In the genomic region with DNA sequence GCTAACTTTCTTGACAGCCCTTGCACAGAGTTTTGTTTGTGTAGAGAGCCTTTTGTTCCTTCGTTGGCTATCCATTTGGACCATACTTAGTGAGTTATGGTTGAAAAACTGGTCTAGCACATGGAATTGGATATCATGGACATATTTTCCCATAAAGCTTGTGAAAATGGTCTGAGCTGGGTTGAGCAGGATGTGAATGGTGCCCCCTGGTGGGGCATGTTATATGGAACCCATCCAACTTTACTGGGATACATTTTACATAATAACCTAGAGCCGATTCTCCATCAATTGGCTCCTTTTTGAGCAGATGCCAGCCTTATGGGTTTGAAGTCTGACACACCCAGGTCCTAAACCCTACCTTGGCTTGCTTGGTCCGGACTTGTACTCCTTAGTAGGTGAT, we compare ENCODE assay signal across 9 mouse cellular contexts. TPM values are rescaled to one million over a fixed set of nuclear protein-coding genes. Genes with fewer than 3 reads are reported as not detected.
DNase-seq lines count a peak whose midpoint lies in the region; ATAC-seq and TF ChIP-seq lines count a peak whose summit lies in the region.
"Had no signal": no experiment of that assay in that cellular context is flagged by ENCODE, and none has a peak within 500 bp of the region (broad histone marks: within the 10 kb centered on the region; RNA-seq: fewer than 3 reads in every experiment).

No protein-coding gene starts in this region.

- no peak overlapping the region for H3K9ac ChIP-seq in forebrain, embryonic 14.5 days (ENCODE audit: low read length)
- no peak overlapping the region for H3K9ac ChIP-seq in forebrain, embryonic 15.5 days (replicated peaks)
- H3K9ac ChIP-seq in midbrain, embryonic 11.5 days (ENCODE audit: low read length): no peak overlapping the region
- no peak overlapping the region for H3K9ac ChIP-seq in midbrain, embryonic 16.5 days (ENCODE audit: low read depth, low read length)
- H3K9ac ChIP-seq in stomach, postnatal 0 days (ENCODE audit: low read length): no peak overlapping the region
- H3K9ac ChIP-seq in intestine, embryonic 16.5 days (ENCODE audit: low read depth, low read length): no peak overlapping the region
- H3K9ac ChIP-seq: liver, embryonic 15.5 days had no signal

- 69% methylated on average over 3 of the region's 3 CpGs for WGBS in forebrain, embryonic 14.5 days
- WGBS in forebrain, embryonic 15.5 days: 65% methylated on average over 3 of the region's 3 CpGs
- WGBS in midbrain, embryonic 11.5 days: 89% methylated on average over 3 of the region's 3 CpGs
- 85% methylated on average over 3 of the region's 3 CpGs for WGBS in midbrain, embryonic 16.5 days
- 63% methylated on average over 3 of the region's 3 CpGs for WGBS in stomach, postnatal 0 days
- WGBS in intestine, embryonic 16.5 days: 81% methylated on average over 3 of the region's 3 CpGs

- H3K4me1 ChIP-seq in forebrain, embryonic 14.5 days (ENCODE audit: control insufficient read depth, insufficient read depth, low read length): no peaks in the 10 kb centered on the region
- no peaks in the 10 kb centered on the region for H3K4me1 ChIP-seq in forebrain, embryonic 15.5 days
- H3K4me1 ChIP-seq in midbrain, embryonic 11.5 days (ENCODE audit: control insufficient read depth, insufficient read depth, low read length): no peaks in the 10 kb centered on the region
- no peaks in the 10 kb centered on the region for H3K4me1 ChIP-seq in midbrain, embryonic 16.5 days (ENCODE audit: control insufficient read depth, insufficient read depth, low read length)
- H3K4me1 ChIP-seq in stomach, postnatal 0 days (replicated peaks; ENCODE audit: control insufficient read depth, insufficient read depth): no peaks in the 10 kb centered on the region
- no peaks in the 10 kb centered on the region for H3K4me1 ChIP-seq in intestine, embryonic 16.5 days (ENCODE audit: control insufficient read depth, insufficient read depth, low read length)
- H3K4me1 ChIP-seq: liver, embryonic 15.5 days had no signal

- no peak for TF ChIP-seq EP300 in stomach, postnatal 0 days (optimal IDR thresholded peaks at IDR 0.05)

- peak; percentile 67 for TF ChIP-seq CTCF in stomach, postnatal 0 days (IDR thresholded peaks at IDR 0.05; ENCODE audit: low read depth)

- H3K27ac ChIP-seq in forebrain, embryonic 14.5 days (ENCODE audit: low read depth, low read length): no peak overlapping the region
- no peak overlapping the region for H3K27ac ChIP-seq in forebrain, embryonic 15.5 days (replicated peaks)
- no peak overlapping the region for H3K27ac ChIP-seq in midbrain, embryonic 11.5 days (ENCODE audit: low read depth, low read length)
- no peak overlapping the region for H3K27ac ChIP-seq in midbrain, embryonic 16.5 days (ENCODE audit: low read length)
- H3K27ac ChIP-seq in stomach, postnatal 0 days (replicated peaks): no peak overlapping the region
- H3K27ac ChIP-seq in intestine, embryonic 16.5 days (ENCODE audit: low read length): no peak overlapping the region
- H3K27ac ChIP-seq: liver, embryonic 15.5 days had no signal

- H3K4me3 ChIP-seq in forebrain, embryonic 14.5 days (ENCODE audit: low read depth, low read length): no peak overlapping the region
- no peak overlapping the region for H3K4me3 ChIP-seq in forebrain, embryonic 15.5 days
- no peak overlapping the region for H3K4me3 ChIP-seq in midbrain, embryonic 11.5 days (ENCODE audit: low read depth, low read length)
- H3K4me3 ChIP-seq in midbrain, embryonic 16.5 days (ENCODE audit: low read depth, low read length): no peak overlapping the region
- no peak overlapping the region for H3K4me3 ChIP-seq in stomach, postnatal 0 days (ENCODE audit: low read depth, low read length)
- no peak overlapping the region for H3K4me3 ChIP-seq in intestine, embryonic 16.5 days (ENCODE audit: low read length)
- H3K4me3 ChIP-seq: liver, embryonic 15.5 days had no signal

- DNase-seq in forebrain, embryonic 14.5 days (ENCODE audit: low spot score): peak; percentile 32
- peak; percentile 92 for DNase-seq in midbrain, embryonic 11.5 days (ENCODE audit: low spot score, missing footprints)
- DNase-seq in adrenal gland, postnatal 36 days: peak; percentile 35 to 71
- DNase-seq in kidney, postnatal 36 days: peak; percentile 72 to 83
- peak; percentile 41 for DNase-seq in stomach, postnatal 0 days (ENCODE audit: low spot score)

- no peaks in the 10 kb centered on the region for H3K36me3 ChIP-seq in forebrain, embryonic 14.5 days (ENCODE audit: control insufficient read depth, insufficient read depth, low read length)
- H3K36me3 ChIP-seq in forebrain, embryonic 15.5 days: no peaks in the 10 kb centered on the region
- no peaks in the 10 kb centered on the region for H3K36me3 ChIP-seq in midbrain, embryonic 11.5 days (ENCODE audit: control insufficient read depth, insufficient read depth, low read length)
- H3K36me3 ChIP-seq in midbrain, embryonic 16.5 days (ENCODE audit: control insufficient read depth, insufficient read depth, low read length): no peaks in the 10 kb centered on the region
- peaks cover 3% of the 10 kb centered on the region; the same call in 1 of the 2 replicates for H3K36me3 ChIP-seq in stomach, postnatal 0 days (ENCODE audit: control insufficient read depth, insufficient read depth, low read length)
- H3K36me3 ChIP-seq in intestine, embryonic 16.5 days (ENCODE audit: control insufficient read depth, insufficient read depth, low read length): no peaks in the 10 kb centered on the region
- H3K36me3 ChIP-seq: liver, embryonic 15.5 days had no signal

- H3K27me3 ChIP-seq in forebrain, embryonic 14.5 days (replicated peaks; ENCODE audit: control insufficient read depth, insufficient read depth, low read length): no peaks in the 10 kb centered on the region
- H3K27me3 ChIP-seq in forebrain, embryonic 15.5 days: no peaks in the 10 kb centered on the region
- no peaks in the 10 kb centered on the region for H3K27me3 ChIP-seq in midbrain, embryonic 11.5 days (ENCODE audit: control insufficient read depth, insufficient read depth, low read length)
- no peaks in the 10 kb centered on the region for H3K27me3 ChIP-seq in midbrain, embryonic 16.5 days (ENCODE audit: control insufficient read depth, insufficient read depth, low read depth, low read length)
- no peaks in the 10 kb centered on the region for H3K27me3 ChIP-seq in stomach, postnatal 0 days (ENCODE audit: control insufficient read depth, insufficient read depth, low read length)
- H3K27me3 ChIP-seq in intestine, embryonic 16.5 days (replicated peaks; ENCODE audit: control insufficient read depth, insufficient read depth, low read length): no peaks in the 10 kb centered on the region
- H3K27me3 ChIP-seq: liver, embryonic 15.5 days had no signal

- no peak for ATAC-seq in forebrain, embryonic 14.5 days
- no peak for ATAC-seq in forebrain, embryonic 15.5 days (replicated peaks)
- no peak for ATAC-seq in midbrain, embryonic 11.5 days (ENCODE audit: low FRiP score)
- ATAC-seq in midbrain, embryonic 16.5 days: no peak
- ATAC-seq in stomach, postnatal 0 days (ENCODE audit: low FRiP score, low TSS enrichment): no peak
- no peak for ATAC-seq in intestine, embryonic 16.5 days

- no peaks in the 10 kb centered on the region for H3K9me3 ChIP-seq in forebrain, embryonic 14.5 days (replicated peaks; ENCODE audit: control insufficient read depth, low read length)
- H3K9me3 ChIP-seq in forebrain, embryonic 15.5 days: no peaks in the 10 kb centered on the region
- no peaks in the 10 kb centered on the region for H3K9me3 ChIP-seq in midbrain, embryonic 11.5 days (ENCODE audit: control insufficient read depth, low read length)
- no peaks in the 10 kb centered on the region for H3K9me3 ChIP-seq in midbrain, embryonic 16.5 days (replicated peaks; ENCODE audit: control insufficient read depth, low read length, poor library complexity, severe bottlenecking)
- H3K9me3 ChIP-seq in stomach, postnatal 0 days (ENCODE audit: control insufficient read depth, low read length): no peaks in the 10 kb centered on the region
- H3K9me3 ChIP-seq in intestine, embryonic 16.5 days (ENCODE audit: control insufficient read depth, low read length): no peaks in the 10 kb centered on the region
- H3K9me3 ChIP-seq: liver, embryonic 15.5 days had no signal

- no peak overlapping the region for H3K4me2 ChIP-seq in forebrain, embryonic 14.5 days (ENCODE audit: low read length)
- no peak overlapping the region for H3K4me2 ChIP-seq in forebrain, embryonic 15.5 days (replicated peaks)
- H3K4me2 ChIP-seq in midbrain, embryonic 11.5 days: no peak overlapping the region
- no peak overlapping the region for H3K4me2 ChIP-seq in midbrain, embryonic 16.5 days (ENCODE audit: low read length)
- no peak overlapping the region for H3K4me2 ChIP-seq in stomach, postnatal 0 days (replicated peaks; ENCODE audit: low read depth)
- H3K4me2 ChIP-seq in intestine, embryonic 16.5 days (ENCODE audit: low read depth, low read length): no peak overlapping the region
- H3K4me2 ChIP-seq: liver, embryonic 15.5 days had no signal

RNA-seq across cellular contexts. Expression of a gene that starts 6.8 kb away (rescaled TPM):
- 7.1 and 8.1 TPM in 2 replicates for polyA plus RNA-seq in forebrain, embryonic 14.5 days (2014; fragmentation: Nextera tagmentation; extraction: Ambion mirVana)
- polyA plus RNA-seq in forebrain, embryonic 15.5 days (2015; fragmentation: Nextera tagmentation; extraction: Ambion mirVana): 5.2 and 6.4 TPM in 2 replicates
- polyA plus RNA-seq in midbrain, embryonic 11.5 days (2014; fragmentation: Nextera tagmentation; extraction: Ambion mirVana): 7.4 and 8.3 TPM in 2 replicates
- polyA plus RNA-seq in midbrain, embryonic 16.5 days (2015; fragmentation: Nextera tagmentation; extraction: Ambion mirVana): 6.2 and 7.2 TPM in 2 replicates
- total RNA-seq in adrenal gland, postnatal 36 days (2021): 10 to 100 TPM; 42.6 to 60.1 TPM
- 14.8 and 16.4 TPM in 2 replicates for polyA plus RNA-seq in stomach, postnatal 0 days (2015; fragmentation: Nextera tagmentation; extraction: Ambion mirVana)
- 12.7 and 13.1 TPM in 2 replicates for polyA plus RNA-seq in intestine, embryonic 16.5 days (2015; fragmentation: Nextera tagmentation; extraction: Ambion mirVana)

RNA-seq across cellular contexts. Expression of a gene that starts 41.3 kb away (rescaled TPM):
- 0.53 and 0.64 TPM in 2 replicates for polyA plus RNA-seq in forebrain, embryonic 14.5 days (2014; fragmentation: Nextera tagmentation; extraction: Ambion mirVana)
- polyA plus RNA-seq in forebrain, embryonic 15.5 days (2015; fragmentation: Nextera tagmentation; extraction: Ambion mirVana): 0.34 and 0.38 TPM in 2 replicates
- polyA plus RNA-seq in midbrain, embryonic 11.5 days (2014; fragmentation: Nextera tagmentation; extraction: Ambion mirVana): 0.55 and 0.80 TPM in 2 replicates
- polyA plus RNA-seq in midbrain, embryonic 16.5 days (2015; fragmentation: Nextera tagmentation; extraction: Ambion mirVana): 0.32 and 0.36 TPM in 2 replicates
- total RNA-seq in adrenal gland, postnatal 36 days (2021): 1 to 10 TPM in 1 of 2 experiments, under 1 TPM in 1; 0.56 to 1.1 TPM
- 5.5 and 6.2 TPM in 2 replicates for polyA plus RNA-seq in stomach, postnatal 0 days (2015; fragmentation: Nextera tagmentation; extraction: Ambion mirVana)
- polyA plus RNA-seq in intestine, embryonic 16.5 days (2015; fragmentation: Nextera tagmentation; extraction: Ambion mirVana): 17.5 and 22.7 TPM in 2 replicates

RNA-seq across cellular contexts. Expression of a gene that starts 52.8 kb away (rescaled TPM):
- 30.7 and 32.5 TPM in 2 replicates for polyA plus RNA-seq in forebrain, embryonic 14.5 days (2014; fragmentation: Nextera tagmentation; extraction: Ambion mirVana)
- polyA plus RNA-seq in forebrain, embryonic 15.5 days (2015; fragmentation: Nextera tagmentation; extraction: Ambion mirVana): 36.6 and 37.8 TPM in 2 replicates
- polyA plus RNA-seq in midbrain, embryonic 11.5 days (2014; fragmentation: Nextera tagmentation; extraction: Ambion mirVana): 20.8 and 23.8 TPM in 2 replicates
- polyA plus RNA-seq in midbrain, embryonic 16.5 days (2015; fragmentation: Nextera tagmentation; extraction: Ambion mirVana): 46.7 and 53.0 TPM in 2 replicates
- total RNA-seq in adrenal gland, postnatal 36 days (2021): 10 to 100 TPM; 13.3 to 16.9 TPM
- 8.6 and 9.0 TPM in 2 replicates for polyA plus RNA-seq in stomach, postnatal 0 days (2015; fragmentation: Nextera tagmentation; extraction: Ambion mirVana)
- 4.0 TPM in 2 replicates for polyA plus RNA-seq in intestine, embryonic 16.5 days (2015; fragmentation: Nextera tagmentation; extraction: Ambion mirVana)

Comparison
In these comparisons a context has a peak if more than half of its experiments do, and no peak if none do; other contexts are left out.
1. DNase-seq: peak in every context shown above with its lines; median percentile 92 in midbrain, embryonic 11.5 days; 78 in kidney, postnatal 36 days; 53 in adrenal gland, postnatal 36 days; 41 in stomach, postnatal 0 days; 32 in forebrain, embryonic 14.5 days.